Mouse (Mus musculus): ENCODE data around the gene Vmn2r61. TPM values are rescaled to one million over a fixed set of nuclear protein-coding genes. Genes with fewer than 3 reads are reported as not detected.

The Vmn2r61 gene
- polyA plus RNA-seq (2012; ENCODE audit: insufficient read depth, insufficient read length, missing spikeins): not detected in 2 replicates

- no peak for TF ChIP-seq CTCF (IDR thresholded peaks at IDR 0.05; ENCODE audit: low read depth, low read length)
- no peaks in the 10 kb centered on the region for H3K4me1 ChIP-seq (ENCODE audit: control insufficient read depth, insufficient read depth, low read length)
- no peak within 1 kb of the TSS for H3K27ac ChIP-seq (ENCODE audit: insufficient read depth, low read depth, low read length)
- no peak within 1 kb of the TSS for H3K4me3 ChIP-seq (ENCODE audit: insufficient read depth, low read length)
These were observed at the start of gene Vmn2r61 for GRCm38 (mm10) chr7:42259753-42260152. Gene Vmn2r61 (plus strand): TSS chr7:42260053.

Other genes starting within 250 kb of the Vmn2r61 start
- 0.09 and 0.15 TPM in 2 replicates for gene Vmn2r59, start 201.0 kb upstream of the Vmn2r61 start, polyA plus RNA-seq (2012; ENCODE audit: insufficient read depth, insufficient read length, missing spikeins)
- gene Vmn2r60, start 152.3 kb upstream of the Vmn2r61 start, polyA plus RNA-seq (2012; ENCODE audit: insufficient read depth, insufficient read length, missing spikeins): 0.05 and 0.19 TPM in 2 replicates
- not detected in 2 replicates for gene 4933421I07Rik, start 188.1 kb downstream of the Vmn2r61 start, polyA plus RNA-seq (2012; ENCODE audit: insufficient read depth, insufficient read length, missing spikeins)
- 4.2 and 6.1 TPM in 2 replicates for gene Zfp141, start 245.7 kb downstream of the Vmn2r61 start, polyA plus RNA-seq (2012; ENCODE audit: insufficient read depth, insufficient read length, missing spikeins)

Data from bone marrow macrophage, adult 2 months (primary cell).